Mouse (Mus musculus) activated CD4-positive, CD25-positive, alpha-beta regulatory T cell, adult 4 months (primary cell): ENCODE data around the gene Bri3bp. TPM values are rescaled to one million over a fixed set of nuclear protein-coding genes. Genes with fewer than 3 reads are reported as not detected.
"Not testable (repeated sequence)": the region's sequence is repeated elsewhere in the genome, so short reads cannot be mapped to it uniquely, and the experiment has no call there.

Experiments used
- ATAC-seq: one replicate; pipeline ENCODE4 v1.8.0; 2017
- polyA plus RNA-seq, 2 experiments: library from polyadenylated mRNA; unstranded; fragments of 100-300 nt; shearing (Covaris generic); gene quantifications; one replicate each; pipeline ENCODE4 v1.2.1; 2017

Gene Bri3bp
- polyA plus RNA-seq, 2 experiments from 2014 or later = 13.7 to 14.3 TPM

DNA sequence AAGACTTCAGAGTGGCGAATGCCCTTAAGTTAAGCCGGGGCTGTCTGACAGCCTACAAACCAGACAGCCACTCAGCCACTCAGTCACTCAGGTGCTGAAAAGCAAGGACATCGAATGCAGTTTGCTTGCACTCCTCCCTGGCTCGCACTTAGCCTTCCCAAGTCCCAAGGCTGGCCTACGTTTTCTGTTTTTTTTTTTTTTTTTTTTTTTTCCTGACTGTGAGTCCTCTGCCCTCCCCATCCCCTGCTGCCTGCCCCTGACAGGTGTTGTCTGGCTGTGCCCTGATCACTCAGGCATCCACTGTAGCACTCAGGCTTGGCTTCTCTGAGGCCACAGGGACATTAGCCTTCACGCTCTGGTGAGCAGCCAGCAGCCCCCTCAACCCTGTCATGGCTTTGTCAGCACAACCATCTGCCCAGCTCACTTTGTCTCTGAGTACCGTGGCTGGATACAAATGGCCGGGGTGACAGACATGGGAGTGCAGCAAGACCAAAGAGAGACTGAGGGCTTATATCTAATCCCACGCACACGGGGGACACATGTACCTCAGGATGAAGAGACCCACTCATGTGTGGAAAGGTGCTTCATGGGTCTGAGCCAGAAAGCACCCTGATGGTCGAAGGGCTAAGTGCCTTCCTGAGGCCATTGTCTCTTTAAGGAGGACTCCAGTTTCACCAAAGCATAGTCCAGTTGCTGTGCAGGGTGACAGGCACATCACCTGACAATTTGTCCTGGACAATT lies 46.2 kb downstream of the Bri3bp start:
- no peak for ATAC-seq

- ATAC-seq = no peak
Observed at GRCm38 (mm10) chr5:125488116-125488455, 46.7 kb downstream of the Bri3bp start.

GRCm38 (mm10) chr5:125488953-125489352 lies 47.6 kb downstream of the Bri3bp start:
- ATAC-seq = not testable (repeated sequence)

DNA sequence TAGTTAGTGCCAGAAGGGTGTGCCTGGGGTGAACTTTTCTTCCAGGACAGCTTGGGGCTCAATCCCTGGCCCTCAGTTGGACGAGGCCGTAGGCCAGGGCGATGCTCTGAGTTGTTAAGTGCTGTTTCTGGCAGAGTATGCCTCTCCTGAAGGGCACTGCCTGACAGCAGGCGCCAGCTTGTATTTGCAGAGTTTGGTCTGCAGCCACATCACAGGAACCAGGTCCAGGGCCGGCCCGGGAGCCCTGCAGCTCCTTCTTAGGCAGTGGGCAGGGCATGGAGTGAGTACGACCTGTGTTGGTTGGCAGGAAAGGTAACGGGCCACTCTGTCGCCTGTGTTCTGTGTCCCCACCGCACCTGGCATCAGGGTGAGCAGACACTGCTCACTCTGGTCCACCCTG lies 49.7 kb downstream of the Bri3bp start:
- ATAC-seq = no peak

- ATAC-seq = no peak
Observed at GRCm38 (mm10) chr5:125492379-125493092, 51.2 kb downstream of the Bri3bp start.

DNA sequence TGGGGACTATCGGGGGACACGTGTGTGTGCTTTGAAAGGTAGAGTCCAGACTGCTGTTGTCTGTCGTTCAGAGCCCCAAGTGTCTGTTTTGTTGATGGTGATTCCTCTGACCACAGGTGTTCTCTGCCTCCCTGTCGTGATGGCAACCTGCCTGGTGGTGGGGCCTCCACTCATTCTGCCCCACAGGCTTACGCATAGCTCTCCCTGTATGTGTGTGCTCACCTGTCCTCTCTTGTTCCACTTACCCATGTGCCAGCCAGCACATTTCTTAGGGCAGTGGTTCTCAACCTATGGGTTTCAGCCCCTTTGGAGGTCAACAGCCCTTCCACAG lies 51.7 kb downstream of the Bri3bp start:
- ATAC-seq = no peak

DNA sequence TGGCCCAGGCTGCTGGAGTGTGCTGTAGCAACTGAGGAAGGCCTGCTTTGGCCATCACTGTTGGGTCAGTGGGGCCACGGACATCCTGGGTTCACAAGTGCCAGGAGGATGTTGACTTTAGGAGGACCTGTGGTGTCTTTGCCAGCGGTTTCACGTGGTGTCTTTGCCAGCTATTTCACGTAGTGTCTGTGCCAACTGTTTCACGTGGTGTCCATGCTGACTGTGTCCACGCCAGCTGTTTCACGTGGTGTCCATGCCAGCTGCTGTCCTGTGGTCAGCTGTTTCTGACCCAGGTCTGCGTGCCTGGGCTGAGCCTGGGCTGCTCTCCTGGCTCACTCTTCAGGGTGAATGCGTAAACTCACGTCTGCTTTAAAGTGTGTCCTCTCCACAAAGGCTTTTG lies 54.3 kb downstream of the Bri3bp start:
- ATAC-seq = no peak

DNA sequence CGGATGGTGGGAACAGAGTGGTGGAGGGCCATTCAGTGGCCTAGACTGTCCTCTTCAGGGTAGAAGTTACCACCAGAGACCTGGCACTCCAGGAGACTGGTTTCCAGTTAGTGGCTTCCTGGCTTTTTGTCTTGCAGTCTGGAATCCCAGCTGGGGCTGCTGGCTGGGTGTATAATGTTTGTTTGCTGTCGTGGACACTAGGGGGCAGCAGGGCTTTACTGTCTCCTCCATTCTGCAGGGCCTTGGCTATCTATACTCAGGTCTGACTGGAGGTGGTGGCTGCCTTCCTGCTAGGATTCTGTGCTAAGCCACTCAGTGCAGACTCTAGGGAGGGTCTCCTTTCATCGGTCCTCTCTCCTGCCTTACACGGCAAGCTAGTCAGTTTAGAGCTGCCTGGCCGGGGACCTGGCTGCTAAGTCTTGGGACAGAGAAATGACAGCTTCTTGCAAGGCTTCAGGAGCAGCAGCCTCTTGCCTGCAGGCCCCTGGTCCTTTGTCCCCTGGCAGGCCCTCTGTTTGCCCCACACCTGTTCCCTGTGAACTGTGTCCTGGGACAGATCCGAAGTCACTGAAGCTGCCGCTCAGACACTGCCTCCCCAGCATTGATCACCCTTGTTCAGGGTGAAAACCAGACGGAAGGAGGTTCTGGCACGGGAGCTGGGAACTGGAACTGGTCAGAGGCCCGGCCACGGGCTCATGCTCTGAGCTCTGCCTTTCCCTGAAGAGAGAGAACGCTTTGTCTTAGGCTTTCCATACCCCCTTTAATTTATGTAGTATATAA lies 56.6 kb downstream of the Bri3bp start:
- ATAC-seq = no peak

GRCm38 (mm10) chr5:125501505-125501904 lies 60.1 kb downstream of the Bri3bp start:
- no peak for ATAC-seq

DNA sequence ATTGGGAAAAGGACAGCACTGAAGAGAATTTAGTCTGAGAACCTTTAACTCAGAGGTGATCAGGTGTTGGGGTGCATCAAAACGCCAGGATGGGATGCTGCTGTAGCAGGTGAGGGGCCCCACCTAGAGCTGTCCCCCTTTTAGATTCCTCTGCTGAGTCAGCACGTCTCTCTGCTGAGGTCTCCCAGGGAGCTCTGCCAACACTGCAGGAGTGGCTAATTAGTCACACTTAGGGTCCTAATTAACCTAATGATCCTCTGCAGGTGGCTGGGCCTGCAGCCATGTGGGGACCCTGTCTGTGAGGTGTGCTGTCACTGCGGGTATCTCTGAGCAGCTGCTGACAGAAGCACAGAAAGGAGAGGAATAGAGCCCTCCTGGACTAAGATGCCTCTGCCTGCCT lies 60.8 kb downstream of the Bri3bp start:
- ATAC-seq = no peak

DNA sequence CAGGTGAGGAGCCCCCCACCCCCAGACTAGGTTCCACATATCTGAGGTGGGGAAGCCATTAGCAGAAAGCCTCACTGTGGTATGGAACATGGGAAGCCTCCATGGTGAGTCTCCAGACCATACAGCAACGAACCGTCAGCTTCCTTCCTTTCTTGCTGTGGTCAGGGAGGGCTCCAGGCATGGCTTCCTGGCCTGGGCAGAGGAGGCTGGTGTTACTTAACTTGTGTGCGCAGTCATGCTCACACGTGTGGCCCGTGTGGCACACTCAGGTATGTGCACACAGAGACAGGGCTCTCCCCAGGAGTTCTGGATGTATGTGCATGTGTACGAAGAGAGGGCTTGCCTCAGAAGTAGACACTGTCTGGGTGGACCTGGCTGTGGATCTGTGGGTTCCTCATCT lies 62.3 kb downstream of the Bri3bp start:
- no peak for ATAC-seq

GRCm38 (mm10) chr5:125504692-125505091 lies 63.3 kb downstream of the Bri3bp start:
- ATAC-seq = no peak

- ATAC-seq = no peak
Observed at GRCm38 (mm10) chr5:125505968-125506367, 64.6 kb downstream of the Bri3bp start.

GRCm38 (mm10) chr5:125507582-125507981 lies 66.2 kb downstream of the Bri3bp start:
- no peak for ATAC-seq

GRCm38 (mm10) chr5:125508006-125508405 lies 66.6 kb downstream of the Bri3bp start:
- ATAC-seq = no peak

DNA sequence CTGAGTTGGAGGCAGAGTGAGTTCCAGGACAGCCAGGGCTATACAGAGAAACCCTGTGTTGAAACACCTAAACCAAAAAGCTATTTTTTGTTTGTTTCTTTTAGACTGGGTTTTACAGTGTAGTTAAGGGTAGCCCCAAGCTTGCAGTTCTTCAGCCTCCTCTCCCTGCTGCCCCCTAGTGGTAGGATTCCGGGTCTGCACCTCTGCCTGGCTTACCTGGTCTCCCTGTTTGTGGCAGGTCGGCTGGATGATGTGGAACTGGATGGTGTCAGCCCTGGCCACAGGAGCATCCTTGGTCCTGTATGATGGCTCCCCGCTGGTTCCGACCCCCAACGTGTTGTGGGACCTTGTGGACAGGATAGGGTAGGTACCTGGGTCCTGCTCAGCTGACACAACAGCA lies 68.2 kb downstream of the Bri3bp start:
- peak; percentile 43 for ATAC-seq

Other genes starting within 250 kb of the Bri3bp start
- 1 to 10 TPM; 8.8 to 9.4 TPM for gene Scarb1, start 100.5 kb upstream of the Bri3bp start, polyA plus RNA-seq
- gene Gm10382, start 52.2 kb upstream of the Bri3bp start, polyA plus RNA-seq = 1 to 10 TPM in 1 of 2 experiments, under 1 TPM in 1; 0.68 to 1.1 TPM
- gene Ubc, start 51.4 kb upstream of the Bri3bp start, polyA plus RNA-seq = 1,000 to 10,000 TPM in 1 of 2 experiments, 100 to 1,000 TPM in 1; 706 to 1,210 TPM
- 10 to 100 TPM in 1 of 2 experiments, 1 to 10 TPM in 1; 6.1 to 13.8 TPM for gene Dhx37, start 7.4 kb upstream of the Bri3bp start, polyA plus RNA-seq
- 10 to 100 TPM; 18.0 to 36.4 TPM for gene Aacs, start 34.2 kb downstream of the Bri3bp start, polyA plus RNA-seq
- not detected for gene Tmem132b, start 90.2 kb downstream of the Bri3bp start, polyA plus RNA-seq